Mouse (Mus musculus): ENCODE results near the gene Eme2. TPM values are rescaled to one million over a fixed set of nuclear protein-coding genes. Genes with fewer than 3 reads are reported as not detected.

Gene Eme2
- polyA plus RNA-seq, 1 experiment from 2014 or later, result 16.0 TPM

DNA sequence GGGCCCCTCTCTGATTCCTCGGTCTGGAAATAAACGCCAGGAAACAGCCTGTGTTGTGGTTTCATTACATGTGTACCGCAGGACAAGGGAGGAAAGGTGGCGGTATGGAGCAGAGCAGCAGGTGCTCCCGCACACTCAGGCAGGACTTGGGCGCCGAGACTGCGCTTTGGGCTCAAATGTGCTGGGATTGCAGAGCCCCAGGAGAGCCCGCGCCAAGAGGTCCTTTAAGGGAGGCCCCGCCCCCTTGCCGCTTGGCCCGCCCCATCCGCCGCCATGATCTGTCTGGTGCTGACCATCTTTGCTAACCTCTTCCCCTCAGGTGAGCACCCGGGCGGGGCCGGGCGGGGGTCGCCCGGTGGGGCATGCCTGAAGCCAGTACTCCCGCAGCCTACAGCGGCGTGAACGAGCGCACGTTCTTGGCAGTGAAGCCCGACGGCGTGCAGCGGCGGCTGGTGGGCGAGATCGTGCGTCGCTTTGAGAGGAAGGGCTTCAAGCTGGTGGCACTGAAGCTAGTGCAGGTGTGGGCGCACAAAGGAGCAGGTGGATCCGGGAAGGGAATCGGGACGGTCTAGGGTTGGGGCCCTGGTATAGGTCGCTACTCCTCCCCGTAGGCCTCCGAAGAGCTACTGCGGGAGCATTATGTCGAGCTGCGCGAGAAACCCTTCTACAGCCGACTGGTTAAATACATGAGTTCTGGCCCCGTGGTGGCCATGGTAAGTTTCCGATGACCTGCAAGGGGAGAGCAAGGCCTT lies 1.5 kb upstream of the Eme2 start, which contains the start of gene Nme3:
Gene Nme3, plus strand, starts transcription at position 260 of the 752 bp plus-strand sequence.
- Histone ChIP-seq H3K27me3 (ENCODE audit: control insufficient read depth, insufficient read depth, low read length) (no peaks in the 10 kb centered on the region), H3K36me3 (ENCODE audit: control insufficient read depth, insufficient read depth, low read length) (peaks cover 70% of the 10 kb centered on the region), H3K9ac (ENCODE audit: low read length) (peak within 1 kb of the TSS; percentile 91), H3K4me3 (ENCODE audit: control insufficient read depth in 1 of 2, insufficient read depth in 1 of 2, low read depth in 1 of 2, low read length in 2 of 2) (peak within 1 kb of the TSS; percentile 69 to 81), H3K27ac (replicated peaks in 1 of 2; ENCODE audit: control insufficient read depth in 1 of 2, insufficient read depth in 1 of 2, low read depth in 2 of 2, low read length in 2 of 2) (peak within 1 kb of the TSS; percentile 75 to 84), H3K9me3 (ENCODE audit: control insufficient read depth, low read length) (no peaks in the 10 kb centered on the region), H3K4me1 (ENCODE audit: control insufficient read depth in 2 of 2, insufficient read depth in 2 of 2, low read length in 2 of 2) (peaks cover 13 to 36% of the 10 kb centered on the region in 2 experiments), H3K4me2 (ENCODE audit: low read length) (peak within 1 kb of the TSS; percentile 72)
- WGBS, result 1% methylated on average over 50 of the region's 50 CpGs
- ATAC-seq (ENCODE audit: insufficient number of reproducible peaks, insufficient read depth, low FRiP score, low read depth), result peak; percentile 45; the same call in 1 of the 2 replicates

DNA sequence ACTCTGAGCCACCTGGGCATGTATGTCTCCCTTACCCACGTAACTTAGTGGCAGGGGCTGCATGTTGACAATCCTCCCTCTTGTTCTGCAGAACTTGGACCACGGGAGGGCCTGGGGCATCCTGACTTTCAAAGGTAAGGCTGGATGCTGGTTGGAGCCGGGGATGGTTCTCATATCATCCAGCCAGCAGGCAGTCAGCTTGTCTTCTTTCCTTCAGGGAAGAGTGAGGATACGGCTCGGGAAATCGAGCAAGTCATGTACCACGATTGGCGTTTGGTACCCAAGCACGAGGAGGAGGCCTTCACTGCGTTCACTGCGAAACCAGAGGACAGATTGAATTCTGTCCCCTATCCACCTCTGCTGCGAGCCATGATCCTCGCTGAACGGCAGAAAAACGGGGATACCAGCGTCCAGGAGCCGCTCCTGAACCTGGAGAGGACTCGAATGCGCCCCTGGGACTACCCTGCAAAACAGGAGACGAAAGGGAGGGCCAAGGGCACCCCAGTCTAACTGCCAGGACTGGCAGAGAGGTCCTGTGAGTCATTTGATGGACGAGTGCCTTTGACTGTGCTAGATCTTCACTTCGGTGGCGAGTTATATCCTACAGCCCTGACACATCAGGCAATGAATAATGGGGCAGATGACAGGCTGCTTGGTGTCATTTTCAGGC lies 819 bp upstream of the Eme2 start:
- no peaks in the 10 kb centered on the region for H3K27me3 ChIP-seq (ENCODE audit: control insufficient read depth, insufficient read depth, low read length)
- H3K27ac ChIP-seq (replicated peaks in 1 of 2; ENCODE audit: control insufficient read depth in 1 of 2, insufficient read depth in 1 of 2, low read depth in 2 of 2, low read length in 2 of 2), result peak overlapping the region; percentile 75 to 84
- peak overlapping the region; percentile 91 for H3K9ac ChIP-seq (ENCODE audit: low read length)
- H3K9me3 ChIP-seq (ENCODE audit: control insufficient read depth, low read length), result no peaks in the 10 kb centered on the region
- WGBS, result 14% methylated on average over 23 of the region's 23 CpGs
- peak overlapping the region; percentile 69 to 81 for H3K4me3 ChIP-seq (ENCODE audit: control insufficient read depth in 1 of 2, insufficient read depth in 1 of 2, low read depth in 1 of 2, low read length in 2 of 2)
- peaks cover 13 to 36% of the 10 kb centered on the region in 2 experiments for H3K4me1 ChIP-seq (ENCODE audit: control insufficient read depth in 2 of 2, insufficient read depth in 2 of 2, low read length in 2 of 2)
- peak overlapping the region; percentile 72 for H3K4me2 ChIP-seq (ENCODE audit: low read length)
- no peak; the same call in 1 of the 2 replicates for ATAC-seq (ENCODE audit: insufficient number of reproducible peaks, insufficient read depth, low FRiP score, low read depth)
- H3K36me3 ChIP-seq (ENCODE audit: control insufficient read depth, insufficient read depth, low read length), result peaks cover 70% of the 10 kb centered on the region

DNA sequence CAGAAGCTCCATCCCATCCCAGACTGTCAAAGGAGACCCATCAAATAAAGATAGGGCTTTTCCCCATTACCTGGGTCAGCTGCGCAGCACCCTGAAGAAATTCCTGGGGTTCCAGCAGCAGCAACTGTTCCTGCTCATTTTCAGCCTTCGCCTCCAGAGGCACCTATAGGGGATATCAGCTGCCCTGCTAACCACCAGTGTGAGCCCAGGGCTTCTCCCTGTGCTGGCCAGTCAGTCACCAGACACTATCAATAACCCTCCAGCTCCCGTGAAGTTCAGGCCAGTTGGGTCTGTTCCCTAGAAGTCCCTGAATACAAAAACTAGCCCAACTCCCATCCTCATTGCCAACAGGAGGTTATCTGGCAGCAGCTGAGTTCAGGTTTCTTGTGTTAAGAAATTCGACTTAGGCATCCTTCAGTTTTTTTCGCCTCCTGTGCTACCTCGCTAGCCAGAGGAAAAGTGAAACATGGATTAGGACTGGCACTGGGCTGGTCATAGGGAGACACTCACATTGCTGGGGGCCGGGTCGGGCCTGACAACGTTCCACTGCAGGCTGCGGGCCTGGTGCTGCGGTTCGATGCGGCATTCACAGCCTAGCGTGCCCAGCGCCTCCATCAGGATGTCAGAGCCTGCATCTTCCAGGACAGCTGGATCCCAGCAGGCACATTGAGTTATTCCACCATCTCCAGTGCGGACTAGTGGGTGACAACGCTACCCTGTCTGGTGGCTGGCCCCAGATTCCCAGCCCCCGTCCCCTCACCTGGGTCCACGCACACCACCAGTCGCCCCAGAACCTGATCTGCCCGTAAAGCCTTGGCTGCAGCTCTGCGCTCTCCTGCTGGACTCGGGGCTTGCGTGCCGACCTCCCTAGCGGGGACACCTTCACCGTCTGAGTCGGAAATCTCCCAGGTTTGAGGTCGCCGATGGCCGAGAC lies 559 bp downstream of the Eme2 start:
- Histone ChIP-seq H3K36me3 (ENCODE audit: control insufficient read depth, insufficient read depth, low read length) (peaks cover 70% of the 10 kb centered on the region), H3K4me2 (ENCODE audit: low read length) (peak overlapping the region; percentile 72), H3K27ac (replicated peaks in 1 of 2; ENCODE audit: control insufficient read depth in 1 of 2, insufficient read depth in 1 of 2, low read depth in 2 of 2, low read length in 2 of 2) (peak overlapping the region; percentile 68 to 84), H3K4me1 (ENCODE audit: control insufficient read depth in 2 of 2, insufficient read depth in 2 of 2, low read length in 2 of 2) (peaks cover 13 to 34% of the 10 kb centered on the region in 2 experiments), H3K9me3 (ENCODE audit: control insufficient read depth, low read length) (no peaks in the 10 kb centered on the region), H3K27me3 (ENCODE audit: control insufficient read depth, insufficient read depth, low read length) (no peaks in the 10 kb centered on the region), H3K9ac (ENCODE audit: low read length) (peak overlapping the region; percentile 91), H3K4me3 (ENCODE audit: control insufficient read depth in 1 of 2, insufficient read depth in 1 of 2, low read depth in 1 of 2, low read length in 2 of 2) (peak overlapping the region; percentile 69 to 81)
- no peak for ATAC-seq (ENCODE audit: insufficient number of reproducible peaks, insufficient read depth, low FRiP score, low read depth)
- WGBS, result 9% methylated on average over 31 of the region's 31 CpGs

DNA sequence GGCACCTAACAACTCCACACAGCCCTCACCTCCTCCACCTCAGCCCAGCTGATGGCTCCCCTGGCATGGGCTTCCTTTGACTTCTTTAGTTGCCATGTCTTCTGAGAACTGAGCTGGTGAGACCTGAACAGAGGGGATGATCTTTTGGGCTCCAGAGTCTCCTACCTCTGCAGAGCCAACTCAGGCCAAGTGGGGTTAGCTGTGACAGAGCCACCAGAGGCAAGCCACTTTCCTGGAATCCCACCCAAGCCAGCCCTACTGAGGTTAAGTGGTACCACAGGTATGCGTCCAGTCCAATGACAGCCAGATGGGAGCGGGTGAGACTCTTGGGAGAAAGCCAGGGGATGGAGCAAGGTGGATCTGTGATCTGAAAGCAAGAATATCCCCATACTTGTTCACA lies 1.6 kb downstream of the Eme2 start:
- no peak for ATAC-seq (ENCODE audit: insufficient number of reproducible peaks, insufficient read depth, low FRiP score, low read depth)

DNA sequence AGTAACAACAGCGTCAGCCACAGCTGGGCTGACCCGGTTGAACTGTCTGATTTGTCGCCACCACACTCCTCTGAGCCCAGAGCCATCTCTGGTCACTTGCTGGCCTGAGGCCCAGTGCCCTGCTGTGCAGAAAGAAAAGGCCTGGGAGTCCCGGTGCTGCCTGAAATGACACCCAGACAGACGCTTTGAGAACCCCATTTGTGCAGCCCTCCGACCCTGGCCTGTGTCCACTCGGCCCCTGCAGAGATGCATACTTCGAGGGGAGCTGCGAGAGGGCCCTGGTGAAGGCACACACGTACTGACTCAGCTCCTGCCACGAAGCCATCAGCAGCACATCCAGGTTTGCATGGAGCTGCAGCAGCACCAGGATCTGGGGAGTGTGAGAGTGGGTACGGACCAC lies 2.1 kb downstream of the Eme2 start:
- H3K36me3 ChIP-seq (ENCODE audit: control insufficient read depth, insufficient read depth, low read length), result peaks cover 70% of the 10 kb centered on the region
- 89% methylated on average over 12 of the region's 12 CpGs for WGBS
- no peak overlapping the region for H3K4me3 ChIP-seq (ENCODE audit: control insufficient read depth in 1 of 2, insufficient read depth in 1 of 2, low read depth in 1 of 2, low read length in 2 of 2)
- no peaks in the 10 kb centered on the region for H3K27me3 ChIP-seq (ENCODE audit: control insufficient read depth, insufficient read depth, low read length)
- H3K27ac ChIP-seq (replicated peaks in 1 of 2; ENCODE audit: control insufficient read depth in 1 of 2, insufficient read depth in 1 of 2, low read depth in 2 of 2, low read length in 2 of 2), result no peak overlapping the region
- peaks cover 14 to 27% of the 10 kb centered on the region in 2 experiments for H3K4me1 ChIP-seq (ENCODE audit: control insufficient read depth in 2 of 2, insufficient read depth in 2 of 2, low read length in 2 of 2)
- no peaks in the 10 kb centered on the region for H3K9me3 ChIP-seq (ENCODE audit: control insufficient read depth, low read length)
- H3K9ac ChIP-seq (ENCODE audit: low read length), result no peak overlapping the region
- ATAC-seq (ENCODE audit: insufficient number of reproducible peaks, insufficient read depth, low FRiP score, low read depth), result no peak
- no peak overlapping the region for H3K4me2 ChIP-seq (ENCODE audit: low read length)

More for the DNA sequence above, 1.6 kb downstream of the Eme2 start:
- WGBS, result 95% methylated on average over 2 of the region's 2 CpGs
- H3K36me3 ChIP-seq (ENCODE audit: control insufficient read depth, insufficient read depth, low read length), result peaks cover 70% of the 10 kb centered on the region
- no peak overlapping the region for H3K9ac ChIP-seq (ENCODE audit: low read length)
- no peak overlapping the region for H3K4me3 ChIP-seq (ENCODE audit: control insufficient read depth in 1 of 2, insufficient read depth in 1 of 2, low read depth in 1 of 2, low read length in 2 of 2)
- H3K4me1 ChIP-seq (ENCODE audit: control insufficient read depth in 2 of 2, insufficient read depth in 2 of 2, low read length in 2 of 2), result peaks cover 13 to 27% of the 10 kb centered on the region in 2 experiments
- no peaks in the 10 kb centered on the region for H3K9me3 ChIP-seq (ENCODE audit: control insufficient read depth, low read length)
- H3K27ac ChIP-seq (replicated peaks in 1 of 2; ENCODE audit: control insufficient read depth in 1 of 2, insufficient read depth in 1 of 2, low read depth in 2 of 2, low read length in 2 of 2), result no peak overlapping the region
- H3K27me3 ChIP-seq (ENCODE audit: control insufficient read depth, insufficient read depth, low read length), result no peaks in the 10 kb centered on the region
- H3K4me2 ChIP-seq (ENCODE audit: low read length), result no peak overlapping the region

DNA sequence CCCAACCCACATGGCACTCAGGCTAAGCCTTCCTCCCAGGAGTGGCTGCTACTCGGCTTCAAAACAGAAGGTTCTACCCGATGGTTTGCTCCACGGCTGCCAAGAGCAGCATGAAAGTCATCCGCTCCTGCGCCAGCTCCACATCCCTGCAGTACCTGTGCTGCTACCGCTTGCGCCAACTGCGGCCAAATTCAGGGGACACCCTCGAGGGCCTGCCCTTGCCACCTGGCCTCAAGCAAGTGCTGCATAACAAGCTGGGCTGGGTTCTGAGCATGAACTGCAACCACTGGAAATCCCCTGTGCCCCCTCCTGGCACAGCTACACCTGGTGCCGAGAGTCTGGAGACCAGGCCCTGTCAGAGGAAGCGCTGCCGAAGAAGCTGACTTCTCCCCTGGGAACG lies 3.6 kb downstream of the Eme2 start:
- H3K9ac ChIP-seq (ENCODE audit: low read length), result no peak overlapping the region
- no peak overlapping the region for H3K27ac ChIP-seq (replicated peaks in 1 of 2; ENCODE audit: control insufficient read depth in 1 of 2, insufficient read depth in 1 of 2, low read depth in 2 of 2, low read length in 2 of 2)
- H3K27me3 ChIP-seq (ENCODE audit: control insufficient read depth, insufficient read depth, low read length), result no peaks in the 10 kb centered on the region
- no peaks in the 10 kb centered on the region for H3K9me3 ChIP-seq (ENCODE audit: control insufficient read depth, low read length)
- H3K4me1 ChIP-seq (ENCODE audit: control insufficient read depth in 2 of 2, insufficient read depth in 2 of 2, low read length in 2 of 2), result peaks cover 14 to 26% of the 10 kb centered on the region in 2 experiments
- peaks cover 62% of the 10 kb centered on the region for H3K36me3 ChIP-seq (ENCODE audit: control insufficient read depth, insufficient read depth, low read length)
- ATAC-seq (ENCODE audit: insufficient number of reproducible peaks, insufficient read depth, low FRiP score, low read depth), result no peak
- H3K4me2 ChIP-seq (ENCODE audit: low read length), result no peak overlapping the region
- no peak overlapping the region for H3K4me3 ChIP-seq (ENCODE audit: control insufficient read depth in 1 of 2, insufficient read depth in 1 of 2, low read depth in 1 of 2, low read length in 2 of 2)
- 82% methylated on average over 12 of the region's 13 CpGs for WGBS

All from heart, embryonic 14.5 days (tissue).